Mouse (Mus musculus): ENCODE data around the gene Zkscan8. TPM values are rescaled to one million over a fixed set of nuclear protein-coding genes. Genes with fewer than 3 reads are reported as not detected.
A peak's percentile ranks its signal among the peaks of the same experiment; 100 is the strongest.
"Not testable (repeated sequence)": the region's sequence is repeated elsewhere in the genome, so short reads cannot be mapped to it uniquely, and the experiment has no call there.

The Zkscan8 gene
- 1 to 10 TPM; 4.0 to 6.2 TPM for total RNA-seq (2021)
- long read RNA-seq, experiment 1, full-length matches to known transcripts: 1 of 2 reads
- long read RNA-seq, experiment 1, partial matches to known transcripts: 1 of 2 reads
- long read RNA-seq, experiment 1, other reads (novel, unspliced or antisense): 0 of 2 reads
- long read RNA-seq, experiment 2, partial matches to known transcripts: 0 of 3 reads
- long read RNA-seq, experiment 2, other reads (novel, unspliced or antisense): 3 of 3 reads

DNA sequence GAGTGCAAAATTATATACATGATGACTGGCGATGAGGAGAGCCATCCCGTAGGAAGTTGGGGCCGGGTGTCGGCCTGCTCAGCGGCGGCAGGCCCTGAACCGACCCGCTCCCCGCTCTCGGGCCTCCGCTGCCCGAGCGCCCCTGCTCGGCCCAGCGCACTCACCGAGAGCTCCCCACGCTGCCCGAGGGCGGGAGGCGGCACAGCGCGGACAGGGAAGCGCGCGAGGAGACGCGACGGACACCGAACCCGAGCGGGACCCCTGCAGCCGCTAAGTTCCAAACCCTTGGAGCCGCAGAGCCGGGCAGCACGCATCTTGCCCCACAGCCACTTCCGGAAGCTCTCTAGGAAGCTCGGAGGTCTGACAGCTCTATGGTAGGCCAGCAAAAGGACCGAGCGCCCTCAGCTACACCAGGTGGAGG lies at the start of gene Zkscan8:
TSS of gene Zkscan8 (minus strand) at position 340 of the 421 bp plus-strand sequence.
- peak; percentile 85 to 86 for DNase-seq
- intact Hi-C loops (cut with DNase I): loop anchor here (5.0 kb wide), 2 partner anchors 128 to 168 kb away; partner anchors contain the start of genes Zkscan3 and Zscan12

DNA sequence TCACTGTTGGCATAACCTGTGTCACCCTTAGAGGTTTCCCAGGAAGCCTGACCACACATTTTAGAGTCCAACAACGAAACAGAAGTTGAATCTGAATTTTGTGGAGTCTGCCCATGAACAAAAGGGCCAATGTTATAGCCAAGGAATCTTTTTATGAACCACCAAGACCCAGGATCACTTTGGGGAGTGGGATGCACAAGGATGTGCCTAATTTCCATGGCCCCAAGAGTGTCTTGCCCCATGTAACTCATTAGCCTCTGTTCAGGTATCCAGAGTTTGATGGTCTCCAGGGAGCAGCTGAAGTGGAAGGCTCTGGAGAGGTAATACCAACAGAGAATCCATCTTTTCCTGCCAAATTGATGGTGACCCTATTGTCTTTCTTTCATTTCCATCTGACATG lies 28.9 kb upstream of the Zkscan8 start, which contains the start of gene Olfr1535:
TSS of gene Olfr1535 (minus strand) at position 101 of the 400 bp plus-strand sequence.
- intact Hi-C loops (cut with DNase I): no loop called here

DNA sequence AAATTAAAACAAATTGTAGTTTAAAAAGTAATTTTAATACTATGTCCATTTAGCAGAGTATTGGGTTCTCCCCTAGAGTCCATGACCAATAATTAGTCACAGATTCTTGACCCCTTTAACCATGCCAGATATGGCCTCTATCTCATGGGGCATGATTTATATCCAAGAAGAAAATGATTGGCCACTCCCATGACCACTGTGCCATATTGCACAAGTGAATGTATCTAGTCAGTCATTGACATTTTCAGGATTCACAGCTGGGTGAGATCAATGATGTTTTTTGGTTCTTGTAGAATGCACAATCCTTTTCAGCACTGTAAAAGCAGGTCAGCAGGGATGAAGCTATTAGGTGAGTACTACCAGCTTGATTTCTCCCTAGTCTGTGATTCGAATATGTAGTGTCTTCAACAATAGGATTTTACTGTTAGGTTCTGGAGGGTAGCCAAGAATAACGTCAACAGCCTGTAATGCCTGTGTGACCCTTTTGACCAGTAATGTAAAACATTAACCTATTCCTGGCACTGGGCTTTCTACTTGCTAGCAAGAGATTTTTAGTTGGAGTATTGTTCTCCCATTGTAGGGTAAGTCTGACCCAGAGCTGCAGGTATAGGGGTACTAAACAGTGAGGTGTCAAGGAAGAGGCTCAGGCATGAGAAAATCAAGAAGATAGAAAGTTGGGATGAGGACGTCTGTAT lies 19.6 kb upstream of the Zkscan8 start:
- intact Hi-C loops (cut with DNase I): no loop called here
- no peak for DNase-seq

More for the DNA sequence above, 28.9 kb upstream of the Zkscan8 start, which contains the start of gene Olfr1535:
- no peak for DNase-seq

DNA sequence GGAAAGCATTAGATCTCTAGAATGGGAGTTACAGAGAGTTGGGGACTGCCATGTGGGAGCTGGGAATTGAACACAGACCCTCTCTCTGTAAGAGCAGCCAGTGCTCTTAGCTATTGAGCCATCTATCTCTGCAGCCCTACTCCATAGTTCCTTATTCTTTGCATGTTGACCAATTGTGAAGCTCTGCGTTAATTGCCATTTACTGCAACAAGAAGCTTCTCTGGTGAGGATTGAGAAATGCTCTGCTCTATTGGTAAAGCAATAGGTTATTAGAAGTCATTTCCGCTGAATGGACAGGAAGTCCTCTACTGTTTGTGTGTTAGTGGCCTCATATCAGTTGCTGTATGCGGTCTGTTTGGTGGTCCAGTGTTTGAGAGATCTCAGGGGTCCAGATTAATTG lies 18.6 kb upstream of the Zkscan8 start:
- intact Hi-C loops (cut with DNase I): no loop called here
- no peak for DNase-seq

DNA sequence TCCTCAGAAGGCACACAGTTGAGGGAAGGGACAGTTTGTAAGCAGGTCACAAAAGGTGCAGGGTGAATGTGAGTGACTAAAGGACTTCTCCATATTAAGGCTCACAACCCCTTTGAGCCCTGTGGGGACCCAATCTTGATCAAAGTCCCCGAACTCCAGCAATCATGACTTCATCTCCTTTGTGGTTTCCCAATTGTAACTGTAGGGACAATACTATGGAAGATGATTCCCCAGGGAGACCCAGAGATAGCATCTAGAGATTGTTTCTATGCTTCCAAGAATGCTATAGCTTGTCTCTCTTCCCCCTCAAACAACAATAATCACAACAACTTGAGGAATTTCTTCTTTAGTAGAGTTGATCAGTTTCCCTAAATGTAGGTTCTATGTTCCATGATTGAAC lies 11.8 kb upstream of the Zkscan8 start, which contains the start of gene Olfr1366:
TSS of gene Olfr1366 (minus strand) at position 101 of the 400 bp plus-strand sequence.
- intact Hi-C loops (cut with DNase I): no loop called here
- no peak for DNase-seq

DNA sequence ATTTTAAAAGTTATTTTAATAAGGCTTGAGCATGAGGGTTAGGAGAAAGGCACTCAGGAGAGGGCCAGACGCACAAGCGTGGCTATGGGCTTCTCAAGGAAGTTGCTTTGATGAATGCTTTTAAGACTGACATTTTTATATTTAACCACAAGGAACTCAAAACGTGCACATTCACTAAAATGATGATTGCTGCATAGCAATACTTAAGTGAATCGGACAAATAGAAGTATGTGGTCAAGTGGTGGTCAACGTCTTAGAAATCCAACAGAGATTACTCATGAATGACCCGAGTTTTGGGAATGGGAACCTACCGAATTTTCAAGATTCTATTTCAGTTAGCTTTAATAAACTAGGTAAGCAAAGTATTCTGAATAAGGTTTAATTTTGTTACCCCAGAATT lies 784 bp downstream of the Zkscan8 start:
- intact Hi-C loops (cut with DNase I): loop anchor here (5.0 kb wide), 2 partner anchors 128 to 168 kb away; partner anchors contain the start of genes Zkscan3 and Zscan12
- no peak for DNase-seq

DNA sequence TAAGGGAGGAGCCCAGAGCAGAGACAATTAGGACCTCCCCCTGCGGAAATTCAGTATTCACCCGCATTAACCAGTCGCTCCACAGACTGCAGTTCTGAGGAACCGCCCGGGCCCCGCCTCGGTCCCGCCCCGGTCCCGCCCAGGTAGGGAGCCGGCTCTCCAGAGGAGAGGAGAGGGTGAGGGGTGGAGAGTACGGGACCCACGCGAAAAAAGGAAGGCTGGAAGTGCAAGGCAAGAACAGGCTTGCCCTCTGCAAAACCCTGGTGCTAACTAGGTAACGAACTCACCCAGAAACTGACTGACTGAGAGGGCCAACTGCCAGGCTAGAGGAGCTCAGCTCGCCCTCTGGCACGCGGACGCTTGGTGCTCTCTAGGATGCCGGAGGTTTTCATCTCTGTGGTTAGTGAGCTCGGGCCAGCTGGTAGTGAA lies 24.7 kb downstream of the Zkscan8 start:
- intact Hi-C loops (cut with DNase I): loop anchor here (10.0 kb wide), 1 partner anchor 101 kb away; the partner anchor contains the start of gene Zkscan3
- peak; percentile 72 to 76 for DNase-seq

DNA sequence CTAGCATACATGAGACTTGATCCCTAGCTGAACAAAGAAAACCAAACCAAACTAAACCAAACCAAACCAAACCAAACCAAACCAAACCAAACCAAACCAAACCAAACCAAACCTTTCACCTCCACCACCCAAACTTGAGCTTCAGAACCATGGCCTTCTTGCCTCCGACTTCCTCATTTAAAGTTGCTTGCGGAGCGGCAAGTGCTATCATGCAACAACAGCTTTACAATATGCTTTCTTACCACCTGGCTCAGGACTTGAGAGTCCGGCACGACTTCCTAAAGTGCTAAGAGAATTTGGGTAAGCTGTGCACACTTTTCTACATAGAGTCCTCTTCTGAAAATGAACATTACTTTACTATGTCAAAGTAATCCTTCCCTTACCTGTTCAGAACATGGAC lies 28.6 kb downstream of the Zkscan8 start:
- intact Hi-C loops (cut with DNase I): loop anchor here (10.0 kb wide), 1 partner anchor 97 kb away; the partner anchor contains the start of gene Zkscan3

DNA sequence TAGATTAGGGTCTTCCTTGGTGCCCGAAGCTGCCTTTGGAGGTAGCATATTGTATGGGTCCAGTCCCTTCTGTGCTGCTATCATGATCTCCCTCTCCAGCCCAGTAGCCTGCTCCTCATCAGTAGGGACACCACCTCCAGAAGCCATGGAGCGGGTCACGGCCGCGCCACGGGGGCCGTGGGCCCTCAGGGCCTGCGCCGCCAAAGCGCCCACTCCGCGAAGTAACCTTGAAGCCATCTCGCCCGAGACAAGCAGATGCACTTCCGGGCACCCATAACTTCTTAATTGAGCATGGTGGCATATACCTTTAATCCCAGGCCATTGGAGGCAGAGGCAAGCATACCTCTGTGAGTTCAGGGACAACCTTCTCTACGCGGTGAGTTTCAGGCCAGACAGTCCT lies 29.7 kb downstream of the Zkscan8 start, which contains the start of gene Gm11273:
TSS of gene Gm11273 (minus strand) at position 237 of the 400 bp plus-strand sequence.
- DNase-seq: not testable (repeated sequence)
- intact Hi-C loops (cut with DNase I): loop anchor here (10.0 kb wide), 1 partner anchor 96 kb away; the partner anchor contains the start of gene Zkscan3

More for the DNA sequence above, 28.6 kb downstream of the Zkscan8 start:
- DNase-seq: no peak

DNA sequence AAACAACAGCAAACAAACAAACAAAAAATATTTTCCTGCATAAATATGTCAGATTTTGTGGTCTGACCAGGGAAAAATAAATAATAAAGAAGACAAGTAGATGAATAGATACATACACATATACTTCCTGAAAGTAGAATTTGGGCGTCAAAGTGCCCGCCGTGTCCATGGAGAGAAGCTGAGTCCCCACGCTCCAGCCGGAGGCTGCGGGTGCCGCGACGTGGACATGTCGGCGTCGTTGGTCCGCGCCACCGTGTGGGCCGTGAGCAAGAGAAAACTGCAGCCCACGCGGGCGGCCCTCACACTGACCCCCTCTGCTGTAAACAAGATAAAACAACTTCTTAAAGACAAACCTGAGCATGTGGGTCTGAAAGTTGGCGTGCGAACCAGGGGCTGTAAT lies 35.8 kb downstream of the Zkscan8 start, which contains the start of gene AK157302:
TSS of gene AK157302 (plus strand) at position 144 of the 400 bp plus-strand sequence.
- no peak for DNase-seq
- intact Hi-C loops (cut with DNase I): no loop called here

DNA sequence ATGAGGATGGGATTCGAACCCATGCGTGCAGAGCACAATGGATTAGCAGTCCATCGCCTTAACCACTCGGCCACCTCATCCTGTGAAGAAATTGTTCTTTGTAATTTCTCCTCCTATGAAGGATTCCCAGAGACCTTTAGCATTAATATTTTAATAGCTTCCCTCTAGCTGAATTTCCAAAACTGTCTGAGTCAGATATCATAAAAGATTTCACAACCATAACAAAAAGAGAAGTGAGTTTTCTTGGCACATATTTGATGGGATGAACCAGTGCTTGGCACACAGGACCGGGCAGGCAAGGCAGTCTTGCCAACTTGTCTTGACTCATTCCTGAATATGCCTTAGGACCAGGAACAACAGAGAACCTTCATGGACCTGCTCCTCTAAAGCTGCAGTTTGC lies 38.1 kb downstream of the Zkscan8 start:
- no peak for DNase-seq
- intact Hi-C loops (cut with DNase I): no loop called here

DNA sequence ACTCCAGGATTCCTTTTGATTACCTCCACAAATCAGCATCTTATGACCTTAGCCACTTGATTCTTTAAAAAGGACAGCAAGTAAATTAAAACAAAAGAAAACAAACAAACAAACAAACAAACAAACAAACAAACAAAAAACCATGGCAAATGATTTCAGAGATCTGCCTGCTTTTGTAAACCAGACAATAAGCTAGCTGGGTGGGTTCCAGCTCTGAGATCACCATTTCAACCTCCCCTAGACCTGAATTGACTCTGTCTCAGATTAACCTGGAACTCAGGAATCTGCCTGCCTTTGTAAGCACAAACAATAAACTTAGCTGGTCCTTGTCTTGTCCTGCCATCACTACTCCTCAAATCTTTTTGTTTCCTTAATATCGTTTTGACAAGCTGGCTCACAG lies 44.0 kb downstream of the Zkscan8 start:
- no peak for DNase-seq
- intact Hi-C loops (cut with DNase I): no loop called here

DNA sequence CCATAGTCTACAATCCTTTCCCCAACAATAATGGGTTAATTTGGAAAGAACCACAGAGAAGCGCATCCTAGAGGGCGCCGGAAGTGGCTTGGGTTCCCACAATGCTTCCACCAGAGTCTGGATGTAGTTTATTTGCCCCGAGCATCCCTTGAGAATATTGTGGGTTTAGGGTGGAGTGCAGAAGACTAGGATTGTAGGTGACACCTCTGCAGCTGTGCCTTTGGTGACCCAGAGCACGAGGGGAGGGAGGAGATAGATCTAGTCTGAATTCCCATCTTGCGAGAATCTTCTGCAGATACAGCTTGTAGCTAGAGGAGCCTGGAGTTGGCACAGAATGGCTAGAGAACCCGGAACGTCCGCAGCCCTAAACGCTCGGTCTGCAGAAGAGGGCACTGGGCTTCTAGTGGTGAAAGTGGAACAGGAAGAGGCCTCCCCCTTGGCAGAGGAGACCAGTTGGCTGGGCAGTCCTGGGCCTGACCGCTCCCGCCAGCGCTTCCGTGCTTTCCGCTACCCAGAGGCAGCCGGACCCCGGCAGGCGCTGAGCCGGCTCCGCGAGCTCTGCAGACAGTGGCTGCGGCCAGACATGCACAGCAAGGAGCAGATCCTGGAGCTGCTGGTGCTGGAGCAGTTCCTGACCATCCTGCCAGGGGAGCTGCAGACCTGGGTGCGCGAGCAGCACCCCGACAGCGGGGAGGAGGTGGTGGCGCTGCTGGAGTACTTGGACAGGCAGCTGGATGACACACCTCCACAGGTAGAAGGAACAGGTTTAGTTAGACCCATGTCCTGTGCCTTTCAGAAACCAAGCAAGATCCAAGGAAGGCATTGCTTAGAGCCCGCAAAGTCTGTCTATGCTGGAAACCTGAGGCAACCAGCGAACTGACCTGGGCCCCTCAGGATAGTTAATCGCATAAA lies 51.9 kb downstream of the Zkscan8 start, which contains the start of the genes Zkscan4 and Gm10065:
TSS of gene Zkscan4 (plus strand) at position 149 of the 912 bp plus-strand sequence.
TSS of gene Gm10065 (minus strand) at position 683 of the 912 bp plus-strand sequence.
- peak; percentile 43 to 51 for DNase-seq
- intact Hi-C loops (cut with DNase I): not testable (repeated sequence)

DNA sequence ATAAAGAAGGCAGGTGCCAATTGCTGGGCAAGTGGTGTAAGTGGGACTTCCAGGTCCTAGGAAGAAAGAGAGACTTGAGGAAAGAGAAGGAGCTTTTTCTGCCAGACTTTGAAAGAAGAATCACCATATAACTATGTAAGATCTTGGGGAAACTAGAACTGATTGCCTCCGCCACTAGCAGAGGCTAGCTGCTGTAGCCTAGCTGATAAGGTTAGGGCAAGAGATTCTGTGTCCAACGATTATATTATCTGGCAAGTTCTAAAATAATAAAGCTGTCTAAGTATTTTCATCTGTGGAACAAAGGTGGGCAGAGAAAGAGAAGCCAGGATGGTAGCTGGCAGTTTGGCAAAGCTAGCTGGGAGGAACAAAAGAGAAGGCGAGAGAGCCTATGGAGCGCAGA lies 58.5 kb downstream of the Zkscan8 start:
- intact Hi-C loops (cut with DNase I): no loop called here
- no peak for DNase-seq

DNA sequence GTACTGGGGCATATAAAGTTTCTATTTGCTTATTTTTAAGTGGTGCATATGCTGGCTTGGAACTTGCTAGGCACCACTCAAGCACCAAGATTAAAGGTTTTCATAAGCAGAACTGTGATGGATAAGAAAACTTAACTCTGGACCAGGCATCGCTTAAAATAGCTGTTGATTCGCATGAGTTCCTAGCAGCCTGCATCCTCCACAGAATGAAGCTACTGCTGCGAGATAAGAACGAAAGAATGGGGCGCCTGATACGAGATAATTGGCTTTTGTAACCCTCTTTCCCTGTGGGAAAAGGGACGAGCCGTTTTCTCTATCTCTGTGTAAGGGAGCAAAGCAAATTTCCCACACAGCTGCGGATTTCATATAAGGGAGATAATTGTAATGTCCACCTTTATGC lies 61.8 kb downstream of the Zkscan8 start:
- intact Hi-C loops (cut with DNase I): no loop called here
- DNase-seq: no peak

DNA sequence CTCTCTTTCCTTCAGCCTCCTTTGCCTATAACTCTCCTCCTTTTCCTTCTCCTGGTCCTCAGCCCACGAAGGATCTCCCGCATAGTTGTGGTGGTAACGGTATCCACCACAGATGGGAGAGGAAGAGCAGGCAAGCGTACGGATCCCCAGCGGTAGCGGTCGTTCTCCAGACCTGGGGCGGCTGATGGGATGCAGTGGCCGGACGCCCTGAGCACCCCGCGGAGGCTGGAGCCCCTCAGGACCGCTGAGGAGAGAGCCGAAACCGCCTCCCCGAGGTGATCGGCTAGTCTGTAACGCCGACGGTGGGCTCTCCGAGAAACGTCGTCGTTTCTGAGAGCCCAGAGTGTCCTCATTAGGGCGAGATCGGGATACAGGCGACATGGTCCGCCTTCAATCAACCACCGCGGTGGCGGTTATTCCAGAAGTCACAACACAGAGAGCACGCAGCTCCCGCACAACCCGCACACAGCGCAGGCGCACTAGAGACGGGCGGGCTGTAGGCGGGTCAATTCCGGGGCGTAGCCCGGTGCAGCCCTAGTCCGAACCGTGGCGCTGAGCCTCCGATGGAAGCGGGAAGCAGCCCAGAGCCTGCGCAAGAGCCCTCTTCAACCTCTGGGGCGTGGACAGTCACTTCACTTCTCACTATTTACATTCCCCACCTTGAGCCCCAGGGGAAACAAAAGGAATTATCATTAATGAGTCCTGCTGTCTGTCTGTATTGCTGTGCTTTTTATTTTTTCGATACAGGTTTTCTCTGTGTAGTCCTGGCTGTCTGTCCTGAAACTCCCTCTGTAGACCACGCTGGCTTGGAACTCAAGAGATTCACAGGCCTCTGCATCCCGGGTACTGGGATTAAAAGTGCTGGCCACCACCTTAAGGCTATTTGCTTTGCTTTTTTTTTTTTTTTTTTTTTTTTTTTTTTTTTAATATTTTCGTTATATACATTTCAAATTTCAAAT lies 62.6 kb downstream of the Zkscan8 start, which contains the start of gene Nkapl:
TSS of gene Nkapl (minus strand) at position 449 of the 959 bp plus-strand sequence.
- intact Hi-C loops (cut with DNase I): no loop called here
- peak; percentile 72 to 75 for DNase-seq

DNA sequence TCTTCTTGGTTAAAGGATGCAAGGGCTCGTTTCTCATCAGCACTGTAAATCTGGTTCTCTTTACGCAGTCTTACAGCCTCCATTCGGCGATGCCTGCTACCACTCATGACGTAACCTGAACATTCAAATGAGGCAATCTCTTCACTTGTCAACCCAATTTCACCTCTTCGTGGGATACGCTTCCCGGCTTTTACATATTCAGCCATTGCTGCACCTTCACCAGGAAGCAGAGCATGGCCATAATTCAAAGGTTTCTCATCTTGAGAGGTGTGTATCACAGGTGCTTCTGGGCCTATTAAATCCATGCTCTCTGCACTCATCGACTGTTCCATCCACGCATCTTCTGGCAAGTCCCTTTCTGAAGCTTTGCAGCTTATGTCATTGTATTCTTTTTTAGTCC lies 63.6 kb downstream of the Zkscan8 start:
- intact Hi-C loops (cut with DNase I): no loop called here
- DNase-seq: no peak

Data from gastrocnemius, postnatal 36 days (tissue).